Mouse (Mus musculus) forelimb bud, embryonic 11.5 days (tissue): ENCODE measurements at regions not wholly inside any gene's neighbourhood (a gene's known extent, or its start where the extent isn't known, plus 50 kb on each side); places are given as distances from the start of the nearest gene placed in this dataset.

Experiments used
- DNase-seq: peaks from one replicate; pipeline ENCODE4 v3.0.0-alpha.2; 2012; ENCODE audit warnings: low read depth, low spot score

DNA sequence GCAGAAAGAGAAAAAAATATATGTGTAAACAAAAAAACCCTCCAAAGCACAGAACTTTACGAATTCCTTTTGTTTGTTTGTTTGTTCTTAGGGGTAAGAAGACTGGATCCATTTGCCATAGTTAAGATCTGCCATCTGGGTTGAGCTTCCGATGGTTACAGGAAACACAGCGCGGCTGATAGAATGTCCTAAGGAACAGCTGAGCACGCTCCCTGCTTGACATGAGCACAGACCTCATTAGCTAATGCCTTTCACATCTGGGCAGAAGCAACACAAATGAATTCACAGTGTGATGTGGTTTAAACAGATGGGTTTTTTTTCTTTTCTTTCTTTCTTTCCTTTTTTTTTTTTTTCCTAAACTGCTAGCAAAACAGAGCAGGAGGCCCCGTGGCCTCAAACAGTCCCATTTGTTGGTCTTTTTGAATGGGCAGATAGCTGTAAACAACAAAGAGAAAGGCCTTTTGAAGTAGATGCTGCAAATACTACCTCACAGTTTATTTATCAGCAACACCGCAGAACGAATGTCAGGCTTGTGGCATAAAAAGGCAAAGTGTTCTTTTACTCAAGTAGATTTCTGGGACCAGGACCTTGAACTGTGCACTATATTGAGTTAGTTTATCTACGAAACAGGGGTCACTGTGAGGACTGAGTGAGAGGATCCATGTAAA lies 61.0 kb upstream of the Raph1 start:
- DNase-seq = peak; percentile 31

DNA sequence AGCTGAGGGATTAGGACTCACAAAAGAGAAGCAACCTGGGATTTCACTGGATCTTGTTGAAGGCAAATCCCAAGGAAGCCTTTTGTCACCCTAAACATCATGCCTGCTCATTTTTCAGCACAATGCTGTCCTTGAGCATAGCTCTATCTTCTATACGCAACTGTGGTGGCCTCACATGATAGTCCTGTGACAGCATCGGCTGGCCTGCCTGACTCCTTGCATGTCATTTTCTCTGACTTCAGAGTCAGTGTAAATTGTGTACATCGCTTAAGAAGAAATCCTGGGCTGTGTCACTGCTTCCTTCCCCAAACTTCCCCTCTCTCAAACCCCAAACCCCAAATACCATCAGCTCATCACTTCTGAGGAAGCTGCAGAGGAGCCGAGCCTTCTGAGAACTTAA lies 60.5 kb upstream of the Raph1 start:
- DNase-seq = no peak

DNA sequence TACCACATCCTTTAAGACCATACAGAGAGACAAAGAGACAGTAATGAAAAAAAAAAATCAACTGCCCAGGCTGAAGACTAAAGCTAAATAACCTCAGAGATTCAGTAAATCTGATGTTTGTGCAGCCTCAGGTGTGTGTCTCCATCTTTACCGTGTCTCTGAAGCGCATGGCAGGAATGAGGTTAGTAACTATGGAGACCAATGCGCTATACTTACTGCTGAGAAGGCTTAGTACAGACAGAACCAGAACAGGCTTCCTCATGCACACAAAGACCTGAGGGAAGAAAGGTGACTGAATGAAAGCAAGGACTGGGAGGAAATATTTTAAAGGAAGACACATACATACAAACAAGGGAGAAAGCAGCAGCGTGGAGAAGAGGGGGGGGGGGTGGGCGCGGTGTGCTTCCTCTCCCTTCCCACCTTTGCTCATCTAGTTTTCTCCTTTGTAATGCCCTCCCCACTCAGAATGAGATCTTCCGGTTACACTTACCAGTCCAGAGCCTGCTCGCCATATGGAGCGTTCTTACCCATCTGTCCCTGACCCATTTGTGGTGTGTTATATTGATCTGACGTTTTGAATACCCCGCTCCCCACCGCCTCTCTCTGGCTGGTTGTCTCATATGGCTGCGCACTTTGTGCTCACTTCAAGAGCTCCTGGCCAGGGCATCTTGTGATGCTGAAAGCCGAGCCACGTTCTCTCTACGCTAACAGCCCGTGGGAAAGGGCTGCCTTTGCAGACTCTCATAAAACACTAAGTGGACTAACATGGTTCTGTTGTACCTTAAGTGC lies 59.0 kb upstream of the Raph1 start:
- DNase-seq = no peak

DNA sequence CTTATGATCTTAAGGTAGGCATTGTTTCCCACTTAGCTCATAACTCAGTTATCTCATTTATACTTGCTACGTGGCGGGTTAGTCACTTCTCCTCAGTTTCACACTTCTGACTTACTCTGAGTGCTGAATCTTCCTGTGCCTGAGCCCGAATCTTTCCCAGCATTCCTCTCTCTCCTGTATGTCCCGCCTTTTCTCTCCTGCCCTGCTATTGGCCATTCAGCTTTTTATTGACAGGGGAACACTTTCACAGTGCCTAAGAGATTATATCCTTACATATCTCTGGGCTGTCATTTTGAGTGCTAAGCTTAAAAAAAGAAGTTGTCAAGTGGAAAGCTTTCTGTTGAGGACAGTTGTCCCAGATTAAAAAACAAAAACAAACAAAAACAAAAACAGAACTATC lies 57.3 kb upstream of the Raph1 start:
- no peak for DNase-seq

DNA sequence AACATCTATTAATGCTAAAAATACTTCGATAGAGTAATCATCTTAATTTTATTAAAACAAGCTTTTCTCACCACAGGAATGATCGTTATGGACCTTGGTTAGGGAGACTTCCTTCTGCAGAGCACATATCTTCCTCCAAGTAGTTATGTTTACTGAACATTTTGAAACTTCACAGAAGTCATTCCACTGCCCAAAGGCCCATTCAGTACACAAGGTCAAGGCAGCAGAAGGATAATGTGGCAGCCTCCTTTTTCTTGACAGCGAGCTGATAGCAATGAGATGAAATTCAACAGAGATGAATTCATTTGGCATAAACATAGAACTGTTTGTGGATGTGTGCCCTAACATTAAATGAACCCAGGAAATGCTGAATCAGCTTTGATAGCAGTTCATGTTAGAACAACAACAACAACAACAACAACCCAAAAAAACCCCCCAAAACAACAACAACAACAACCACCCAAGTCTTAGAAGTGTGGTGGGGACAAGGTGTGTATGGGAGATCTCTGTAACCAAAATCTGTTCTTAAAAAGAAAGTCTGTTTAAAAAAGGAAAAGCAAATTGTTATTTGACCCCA lies 56.6 kb upstream of the Raph1 start:
- no peak for DNase-seq

DNA sequence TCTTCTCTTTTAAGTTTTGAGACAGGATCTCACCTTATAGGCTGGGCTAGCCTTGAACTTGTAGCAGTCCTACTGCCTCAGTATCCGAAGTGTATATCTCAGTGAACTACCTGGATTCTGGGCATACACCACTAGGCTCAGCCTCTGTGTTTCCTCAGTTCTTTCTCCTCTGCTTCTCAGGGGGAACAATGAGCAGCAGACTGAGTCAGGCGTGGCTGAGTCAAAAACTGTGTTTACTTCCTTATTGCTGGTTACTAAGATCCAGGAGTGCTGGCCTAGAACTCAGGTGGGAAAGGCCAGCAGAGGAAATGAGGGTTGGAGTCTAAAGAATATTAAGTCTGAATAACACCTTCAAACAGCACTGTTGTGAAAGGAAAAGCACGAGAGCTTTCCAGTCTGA lies 54.9 kb upstream of the Raph1 start:
- DNase-seq = no peak

DNA sequence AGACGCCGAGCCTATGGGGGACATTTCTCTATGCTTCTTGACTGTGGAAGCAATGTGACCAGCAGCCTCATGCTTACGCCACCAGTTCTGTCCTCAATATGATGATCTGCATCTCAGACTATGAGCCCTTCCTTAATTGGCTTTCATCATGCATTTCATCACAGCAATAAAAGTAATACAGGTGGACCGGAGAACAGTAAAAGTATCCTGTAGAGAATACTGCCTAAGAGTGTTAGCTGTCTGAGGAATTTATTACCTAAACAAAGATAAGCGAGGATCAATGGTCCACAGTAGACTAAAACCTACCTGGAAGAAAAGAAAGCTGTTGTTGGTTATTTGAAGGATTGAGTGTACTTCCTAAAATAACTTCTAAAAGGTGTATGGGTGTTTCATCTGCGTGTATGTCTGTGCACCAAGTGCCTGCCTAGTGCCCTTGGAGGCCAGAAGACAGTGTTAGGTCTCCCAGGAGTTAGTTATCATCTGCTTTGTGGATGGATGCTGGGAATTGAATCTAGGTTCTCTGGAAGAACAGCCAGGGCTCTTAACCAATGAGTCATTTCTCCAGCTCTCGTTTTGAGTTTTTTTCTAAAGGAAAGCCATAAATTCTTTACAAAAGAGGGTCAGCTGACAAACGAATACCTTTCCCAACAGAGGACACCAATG lies 54.3 kb upstream of the Raph1 start:
- DNase-seq = no peak

DNA sequence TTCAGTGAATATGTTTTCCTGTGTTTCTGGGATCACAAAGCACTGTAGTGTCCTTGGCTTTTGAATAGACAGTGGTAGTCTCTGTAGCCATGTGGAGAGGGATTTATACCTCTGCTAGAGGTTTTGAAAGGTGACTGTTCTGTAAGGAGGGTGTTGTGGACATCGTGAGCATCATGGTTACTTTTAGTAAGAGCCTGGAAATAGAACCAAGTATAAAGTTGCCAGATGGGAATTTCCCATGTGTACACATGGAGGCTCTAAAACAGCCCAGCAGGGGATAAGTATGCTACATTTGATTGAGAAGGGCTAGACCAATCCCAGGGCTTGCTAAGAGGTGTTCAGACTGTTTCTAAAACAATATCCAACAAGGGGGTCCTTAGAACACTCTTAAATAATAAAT lies 51.5 kb upstream of the Raph1 start:
- DNase-seq = no peak

DNA sequence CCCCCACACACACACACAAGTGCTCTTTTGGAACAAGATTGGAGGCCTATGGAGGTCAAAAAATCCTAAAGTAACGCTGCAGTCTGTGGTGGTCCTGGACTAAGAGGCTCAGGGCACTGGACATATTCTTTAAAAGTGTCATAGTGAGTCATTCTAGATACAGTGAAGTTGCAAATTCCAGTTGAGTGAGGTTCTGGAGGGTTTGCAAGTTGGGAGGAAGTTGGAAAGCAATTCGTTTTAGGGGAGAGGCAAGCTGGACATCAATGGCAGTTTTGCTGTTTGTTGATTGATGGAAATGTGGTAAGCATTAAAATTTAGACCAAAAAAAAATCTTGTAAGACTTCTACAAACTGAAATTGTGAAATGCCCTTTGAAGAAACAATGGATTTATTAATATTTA lies 50.0 kb upstream of the Raph1 start:
- DNase-seq = no peak
